Mouse (Mus musculus): ENCODE results near the gene Il6. TPM values are rescaled to one million over a fixed set of nuclear protein-coding genes. Genes with fewer than 3 reads are reported as not detected.

Il6 gene
- polyA plus RNA-seq (2012; rRNA removed) = 0.03 and 0.10 TPM in 2 replicates
- 0.25 and 0.49 TPM in 2 replicates for polyA plus RNA-seq (2014; fragmentation: Nextera tagmentation; extraction: Ambion mirVana)

GRCm38 (mm10) chr5:30012726-30013503, at the start of gene Il6:
Il6 (plus strand) TSS chr5:30013114.
- no peak within 1 kb of the TSS for H3K4me2 ChIP-seq (ENCODE audit: low read depth)
- H3K4me3 ChIP-seq (ENCODE audit: insufficient read depth in 1 of 2, low read depth in 2 of 2, low read length in 2 of 2) = no peak within 1 kb of the TSS
- DNase-seq (ENCODE audit: low read depth in 3 of 3, low spot score in 3 of 3) (peak in 1 of 3 experiments; percentile 17), ATAC-seq (ENCODE audit: insufficient read depth) (no peak)
- no peaks in the 10 kb centered on the region for H3K36me3 ChIP-seq (replicated peaks; ENCODE audit: control insufficient read depth, insufficient read depth, low read depth)
- H3K4me1 ChIP-seq (replicated peaks; ENCODE audit: control insufficient read depth in 2 of 2, insufficient read depth in 2 of 2, low read length in 1 of 2) = peaks cover 0 to 7% of the 10 kb centered on the region in 2 experiments; a peak in 2 of 4 replicates
- TF ChIP-seq EP300 (IDR thresholded peaks at IDR 0.05; ENCODE audit: low read depth) (no peak), CTCF (IDR thresholded peaks at IDR 0.05; ENCODE audit: low read depth) (peak; percentile 31)
- no peak within 1 kb of the TSS for H3K27ac ChIP-seq
- no peak within 1 kb of the TSS for H3K9ac ChIP-seq (replicated peaks)
- no peaks in the 10 kb centered on the region for H3K9me3 ChIP-seq (ENCODE audit: control insufficient read depth, low read length)
- WGBS (ENCODE audit: insufficient replicate concordance) = 43% methylated on average over 16 of the region's 16 CpGs
- no peaks in the 10 kb centered on the region for H3K27me3 ChIP-seq (ENCODE audit: control insufficient read depth, insufficient read depth, low read length)

GRCm38 (mm10) chr5:29963488-29963887, 49.4 kb upstream of the Il6 start:
- WGBS (ENCODE audit: insufficient replicate concordance) = 21% methylated on average over 1 of the region's 1 CpGs
- ATAC-seq (ENCODE audit: insufficient read depth) (peak; percentile 93), DNase-seq (ENCODE audit: low read depth in 3 of 3, low spot score in 3 of 3) (peak; percentile 56 to 83 (median 66))
- Histone ChIP-seq H3K4me1 (replicated peaks; ENCODE audit: control insufficient read depth in 2 of 2, insufficient read depth in 2 of 2, low read length in 1 of 2) (peaks cover 42 to 58% of the 10 kb centered on the region in 2 experiments), H3K9me3 (ENCODE audit: control insufficient read depth, low read length) (no peaks in the 10 kb centered on the region), H3K4me2 (ENCODE audit: low read depth) (peak overlapping the region; percentile 52), H3K4me3 (ENCODE audit: insufficient read depth in 1 of 2, low read depth in 2 of 2, low read length in 2 of 2) (no peak overlapping the region), H3K27ac (peak overlapping the region; percentile 72), H3K36me3 (replicated peaks; ENCODE audit: control insufficient read depth, insufficient read depth, low read depth) (no peaks in the 10 kb centered on the region), H3K27me3 (ENCODE audit: control insufficient read depth, insufficient read depth, low read length) (no peaks in the 10 kb centered on the region), H3K9ac (replicated peaks) (peak overlapping the region; percentile 48)
- TF ChIP-seq CTCF (IDR thresholded peaks at IDR 0.05; ENCODE audit: low read depth) (no peak), EP300 (IDR thresholded peaks at IDR 0.05; ENCODE audit: low read depth) (peak; percentile 92)

- DNase-seq (ENCODE audit: low read depth in 3 of 3, low spot score in 3 of 3) (no peak), ATAC-seq (ENCODE audit: insufficient read depth) (no peak)
- peaks cover 14 to 29% of the 10 kb centered on the region in 2 experiments for H3K4me1 ChIP-seq (replicated peaks; ENCODE audit: control insufficient read depth in 2 of 2, insufficient read depth in 2 of 2, low read length in 1 of 2)
- no peaks in the 10 kb centered on the region for H3K9me3 ChIP-seq (ENCODE audit: control insufficient read depth, low read length)
- 7% methylated on average over 1 of the region's 1 CpGs for WGBS (ENCODE audit: insufficient replicate concordance)
- no peak overlapping the region for H3K27ac ChIP-seq
- H3K9ac ChIP-seq (replicated peaks) = no peak overlapping the region
- TF ChIP-seq CTCF (IDR thresholded peaks at IDR 0.05; ENCODE audit: low read depth) (no peak), EP300 (IDR thresholded peaks at IDR 0.05; ENCODE audit: low read depth) (no peak)
- H3K4me2 ChIP-seq (ENCODE audit: low read depth) = no peak overlapping the region
- H3K27me3 ChIP-seq (ENCODE audit: control insufficient read depth, insufficient read depth, low read length) = no peaks in the 10 kb centered on the region
- no peaks in the 10 kb centered on the region for H3K36me3 ChIP-seq (replicated peaks; ENCODE audit: control insufficient read depth, insufficient read depth, low read depth)
- no peak overlapping the region for H3K4me3 ChIP-seq (ENCODE audit: insufficient read depth in 1 of 2, low read depth in 2 of 2, low read length in 2 of 2)
Observed at GRCm38 (mm10) chr5:29970212-29970611, 42.7 kb upstream of the Il6 start.

- Histone ChIP-seq H3K9me3 (ENCODE audit: control insufficient read depth, low read length) (no peaks in the 10 kb centered on the region), H3K36me3 (replicated peaks; ENCODE audit: control insufficient read depth, insufficient read depth, low read depth) (no peaks in the 10 kb centered on the region), H3K9ac (replicated peaks) (no peak overlapping the region), H3K27ac (no peak overlapping the region), H3K4me3 (ENCODE audit: insufficient read depth in 1 of 2, low read depth in 2 of 2, low read length in 2 of 2) (no peak overlapping the region), H3K4me1 (replicated peaks; ENCODE audit: control insufficient read depth in 2 of 2, insufficient read depth in 2 of 2, low read length in 1 of 2) (peaks cover 2 to 14% of the 10 kb centered on the region in 2 experiments; a peak in 3 of 4 replicates), H3K27me3 (ENCODE audit: control insufficient read depth, insufficient read depth, low read length) (no peaks in the 10 kb centered on the region), H3K4me2 (ENCODE audit: low read depth) (no peak overlapping the region)
- DNase-seq (ENCODE audit: low read depth in 3 of 3, low spot score in 3 of 3) (no peak), ATAC-seq (ENCODE audit: insufficient read depth) (no peak)
- WGBS (ENCODE audit: insufficient replicate concordance) = 52% methylated on average over 5 of the region's 5 CpGs
- TF ChIP-seq CTCF (IDR thresholded peaks at IDR 0.05; ENCODE audit: low read depth) = no peak
- TF ChIP-seq EP300 (IDR thresholded peaks at IDR 0.05; ENCODE audit: low read depth) = no peak
Observed at GRCm38 (mm10) chr5:29972796-29973195, 40.1 kb upstream of the Il6 start.

GRCm38 (mm10) chr5:29973533-29973932, 39.4 kb upstream of the Il6 start:
- Histone ChIP-seq H3K4me1 (replicated peaks; ENCODE audit: control insufficient read depth in 2 of 2, insufficient read depth in 2 of 2, low read length in 1 of 2) (peaks cover 2 to 14% of the 10 kb centered on the region in 2 experiments; a peak in 3 of 4 replicates), H3K9ac (replicated peaks) (no peak overlapping the region), H3K4me3 (ENCODE audit: insufficient read depth in 1 of 2, low read depth in 2 of 2, low read length in 2 of 2) (no peak overlapping the region), H3K27me3 (ENCODE audit: control insufficient read depth, insufficient read depth, low read length) (no peaks in the 10 kb centered on the region), H3K4me2 (ENCODE audit: low read depth) (no peak overlapping the region), H3K27ac (no peak overlapping the region), H3K9me3 (ENCODE audit: control insufficient read depth, low read length) (no peaks in the 10 kb centered on the region), H3K36me3 (replicated peaks; ENCODE audit: control insufficient read depth, insufficient read depth, low read depth) (no peaks in the 10 kb centered on the region)
- no peak for TF ChIP-seq CTCF (IDR thresholded peaks at IDR 0.05; ENCODE audit: low read depth)
- TF ChIP-seq EP300 (IDR thresholded peaks at IDR 0.05; ENCODE audit: low read depth) = no peak
- 6% methylated on average over 1 of the region's 1 CpGs for WGBS (ENCODE audit: insufficient replicate concordance)
- no peak for ATAC-seq (ENCODE audit: insufficient read depth)
- DNase-seq (ENCODE audit: low read depth in 3 of 3, low spot score in 3 of 3) = no peak
